Mouse (Mus musculus) cerebellum, adult (tissue): ENCODE results near the gene Tbx6.

ENCODE experiments used
- ATAC-seq: cut with Nextera tagmentation; 2 replicates; pipeline ENCODE4 v1.9.2; 2017; ENCODE audit warnings: mild to moderate bottlenecking, moderate library complexity, mixed read lengths; ENCODE audit not compliant: insufficient number of reproducible peaks, low FRiP score, low TSS enrichment

The Tbx6 gene

GRCm38 (mm10) chr7:126808703-126809455 lies 27.6 kb downstream of the Tbx6 start:
- ATAC-seq: peak; percentile 88

GRCm38 (mm10) chr7:126809723-126810369 lies 28.6 kb downstream of the Tbx6 start:
- ATAC-seq: no peak

GRCm38 (mm10) chr7:126815726-126816222 lies 34.5 kb downstream of the Tbx6 start:
- ATAC-seq: no peak

- ATAC-seq: no peak
Measured at GRCm38 (mm10) chr7:126816494-126816893, 35.2 kb downstream of the Tbx6 start.

GRCm38 (mm10) chr7:126817595-126817994 lies 36.3 kb downstream of the Tbx6 start:
- ATAC-seq: no peak

- no peak for ATAC-seq
Measured at GRCm38 (mm10) chr7:126818818-126819217, 37.5 kb downstream of the Tbx6 start.

GRCm38 (mm10) chr7:126821835-126822511 lies 40.7 kb downstream of the Tbx6 start:
- ATAC-seq: peak; percentile 62; the same call in 1 of the 2 replicates

- ATAC-seq: 0 out of 2 replicates have a peak, but pooled peaks have one; percentile 9
Measured at GRCm38 (mm10) chr7:126822741-126823140, 41.5 kb downstream of the Tbx6 start.

- ATAC-seq: 0 out of 2 replicates have a peak, but pooled peaks have one; percentile 7
Measured at GRCm38 (mm10) chr7:126823202-126823711, 42.0 kb downstream of the Tbx6 start.

GRCm38 (mm10) chr7:126823940-126824339 lies 42.7 kb downstream of the Tbx6 start:
- ATAC-seq: no peak

- no peak for ATAC-seq
Measured at GRCm38 (mm10) chr7:126825403-126825802, 44.1 kb downstream of the Tbx6 start.

- no peak for ATAC-seq
Measured at GRCm38 (mm10) chr7:126825952-126826351, 44.7 kb downstream of the Tbx6 start.

GRCm38 (mm10) chr7:126831539-126831938 lies 50.3 kb downstream of the Tbx6 start, which contains the start of gene 4930451I11Rik:
Gene 4930451I11Rik, minus strand, starts transcription at chr7:126831639.
- no peak for ATAC-seq

- ATAC-seq: peak; percentile 79; the same call in 1 of the 2 replicates
Measured at GRCm38 (mm10) chr7:126832036-126832598, 50.8 kb downstream of the Tbx6 start.

GRCm38 (mm10) chr7:126833294-126833693 lies 52.0 kb downstream of the Tbx6 start:
- no peak for ATAC-seq
